Mouse (Mus musculus): Measurements from ENCODE around the gene Mmd2. TPM values are rescaled to one million over a fixed set of nuclear protein-coding genes. Genes with fewer than 3 reads are reported as not detected.
A peak's percentile ranks its signal among the peaks of the same experiment; 100 is the strongest.

The Mmd2 gene
- polyA plus RNA-seq, 1 experiment from 2014 or later = 0.38 TPM

DNA sequence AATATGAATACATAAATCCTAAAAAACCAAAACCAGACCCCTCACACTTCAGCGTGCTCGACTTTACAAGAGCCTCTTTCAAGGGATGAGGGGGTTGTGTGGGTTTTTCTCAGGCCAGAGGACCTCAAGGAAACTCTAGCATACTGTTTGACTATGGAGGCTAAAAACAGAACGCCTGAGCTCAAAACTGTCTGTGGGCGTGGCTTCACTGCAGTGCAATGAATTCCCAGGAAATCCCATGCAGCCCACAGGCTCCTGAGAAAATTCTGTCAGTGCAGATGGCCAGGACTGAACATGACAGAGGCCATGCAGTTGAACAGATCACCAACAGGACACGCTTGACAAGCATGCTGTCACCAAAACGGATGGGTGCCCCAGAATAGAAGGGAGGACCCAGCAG is 89.6 kb downstream of the Mmd2 start:
- Histone ChIP-seq H3K4me3 (ENCODE audit: control insufficient read depth in 1 of 2, insufficient read depth in 1 of 2, low read depth in 1 of 2, low read length in 2 of 2) (no peak overlapping the region), H3K9me3 (ENCODE audit: control insufficient read depth, low read length) (no peaks in the 10 kb centered on the region), H3K4me2 (ENCODE audit: low read length) (0 out of 2 replicates have a peak overlapping the region, but pooled peaks have one; percentile 16), H3K27ac (replicated peaks in 1 of 2; ENCODE audit: control insufficient read depth in 1 of 2, insufficient read depth in 1 of 2, low read depth in 2 of 2, low read length in 2 of 2) (peak overlapping the region; percentile 1 to 64; a peak in 3 of 4 replicates), H3K27me3 (ENCODE audit: control insufficient read depth, insufficient read depth, low read length) (no peaks in the 10 kb centered on the region), H3K36me3 (ENCODE audit: control insufficient read depth, insufficient read depth, low read length) (no peaks in the 10 kb centered on the region), H3K4me1 (ENCODE audit: control insufficient read depth in 2 of 2, insufficient read depth in 2 of 2, low read length in 2 of 2) (peaks cover 13 to 15% of the 10 kb centered on the region in 2 experiments), H3K9ac (ENCODE audit: low read length) (peak overlapping the region; percentile 21; the same call in 1 of the 2 replicates)
- WGBS = 36% methylated on average over 6 of the region's 6 CpGs
- ATAC-seq (ENCODE audit: insufficient number of reproducible peaks, insufficient read depth, low FRiP score, low read depth) = peak; percentile 44; the same call in 1 of the 2 replicates

Other genes with a start within 250 kb of the Mmd2 start
- 3.9 and 5.3 TPM in 2 replicates for gene Foxk1, start 207.3 kb downstream of the Mmd2 start, polyA plus RNA-seq (2014; fragmentation: Nextera tagmentation; extraction: Ambion mirVana)
- 6.0 and 6.3 TPM in 2 replicates for gene Ap5z1, start 144.9 kb downstream of the Mmd2 start, polyA plus RNA-seq (2014; fragmentation: Nextera tagmentation; extraction: Ambion mirVana)
- gene Papolb, start 78.7 kb downstream of the Mmd2 start, polyA plus RNA-seq (2014; fragmentation: Nextera tagmentation; extraction: Ambion mirVana) = 0.31 TPM in 2 replicates
- gene Radil, start 57.7 kb downstream of the Mmd2 start, polyA plus RNA-seq (2014; fragmentation: Nextera tagmentation; extraction: Ambion mirVana) = 9.7 and 12.1 TPM in 2 replicates
- 28.7 and 31.8 TPM in 2 replicates for gene Wipi2, start 18.9 kb upstream of the Mmd2 start, polyA plus RNA-seq (2014; fragmentation: Nextera tagmentation; extraction: Ambion mirVana)
- gene Slc29a4, start 83.7 kb upstream of the Mmd2 start, polyA plus RNA-seq (2014; fragmentation: Nextera tagmentation; extraction: Ambion mirVana) = 1.0 and 1.7 TPM in 2 replicates
- 28.1 and 31.0 TPM in 2 replicates for gene Tnrc18, start 208.9 kb upstream of the Mmd2 start, polyA plus RNA-seq (2014; fragmentation: Nextera tagmentation; extraction: Ambion mirVana)

Measured in heart, embryonic 14.5 days (tissue).